Mouse (Mus musculus) lung, adult 2 months (tissue): ENCODE data around the gene Ldlr. TPM values are rescaled to one million over a fixed set of nuclear protein-coding genes. Genes with fewer than 3 reads are reported as not detected.

ENCODE experiments used
- DNase-seq: peaks from one replicate; pipeline ENCODE4 v3.0.0; 2022
- H3K4me1 ChIP-seq: fragments of 200-500 bp; 2 replicates; pipeline ENCODE4 v1.6.1; 2011; ENCODE audit warnings: low read length; ENCODE audit not compliant: control insufficient read depth, insufficient read depth
- H3K4me3 ChIP-seq: fragments of 200-500 bp; replicated peaks from 2 replicates; pipeline ENCODE3; 2011; ENCODE audit warnings: low read depth, mild to moderate bottlenecking, control low read depth, low read length; ENCODE audit errors: extremely low read depth
- CTCF ChIP-seq: fragments of 200-500 bp; IDR thresholded peaks from 2 replicates; pipeline ENCODE4 v1.5.1; 2011; ENCODE audit warnings: mild to moderate bottlenecking, low read length, control low read depth; ENCODE audit not compliant: insufficient read depth
- POLR2A ChIP-seq: fragments of 200-500 bp; IDR thresholded peaks from 2 replicates; pipeline ENCODE4 v1.6.1; 2011; ENCODE audit warnings: low read depth, mild to moderate bottlenecking, control low read depth, low read length, borderline replicate concordance; ENCODE audit errors: extremely low read depth
- WGBS: fragments of 180-500 bp; shearing (Covaris S2); methylation state at CpG from one replicate; pipeline ENCODE4 v1.1.7; 2018; 5-methylcytosine and 5-hydroxymethylcytosine counted together
- polyA plus RNA-seq: library from polyadenylated mRNA; depleted of rRNA; stranded (reverse); fragments of >200 nt; gene quantifications from 2 replicates; pipeline ENCODE4 v1.2.3, GENCODE M21; 2012; rRNA removed

Gene Ldlr
- polyA plus RNA-seq, 1 experiment = 87.2 TPM

DNA sequence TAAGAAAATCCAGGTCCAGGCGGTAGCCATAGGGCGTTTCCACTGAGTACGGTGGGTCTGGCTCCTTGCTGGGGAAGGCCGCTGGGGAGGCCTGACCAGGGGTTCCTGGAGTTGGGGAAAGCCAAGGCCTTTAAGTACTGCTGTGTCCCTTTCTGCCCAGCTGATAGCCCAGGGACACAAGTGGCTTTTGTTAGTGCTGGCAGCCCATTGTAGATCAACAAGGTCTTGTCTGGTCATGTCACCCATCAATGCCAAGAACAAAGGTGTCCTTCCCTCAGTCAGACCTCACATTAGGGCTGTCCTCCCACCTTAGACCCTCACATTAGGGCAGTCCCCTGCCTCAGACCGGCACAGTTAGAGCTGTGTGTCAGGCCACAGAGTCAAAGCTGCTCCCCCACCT lies 72.3 kb downstream of the Ldlr start:
- Histone ChIP-seq H3K4me3 (no peak overlapping the region), H3K4me1 (peaks cover 23% of the 10 kb centered on the region)
- 81% methylated on average over 5 of the region's 5 CpGs for WGBS
- TF ChIP-seq CTCF (no peak), POLR2A (no peak)
- DNase-seq = no peak

- H3K4me3 ChIP-seq = peak overlapping the region; percentile 17
- TF ChIP-seq CTCF = no peak
- no peak for TF ChIP-seq POLR2A
- H3K4me1 ChIP-seq = peaks cover 23% of the 10 kb centered on the region
- no peak for DNase-seq
- WGBS = 17% methylated on average over 3 of the region's 3 CpGs
These were observed 73.0 kb downstream of the Ldlr start for GRCm38 (mm10) chr9:21796259-21796658.

- TF ChIP-seq POLR2A (no peak), CTCF (no peak)
- peaks cover 19% of the 10 kb centered on the region for H3K4me1 ChIP-seq
These were observed 73.6 kb downstream of the Ldlr start for GRCm38 (mm10) chr9:21796919-21797318.

DNA sequence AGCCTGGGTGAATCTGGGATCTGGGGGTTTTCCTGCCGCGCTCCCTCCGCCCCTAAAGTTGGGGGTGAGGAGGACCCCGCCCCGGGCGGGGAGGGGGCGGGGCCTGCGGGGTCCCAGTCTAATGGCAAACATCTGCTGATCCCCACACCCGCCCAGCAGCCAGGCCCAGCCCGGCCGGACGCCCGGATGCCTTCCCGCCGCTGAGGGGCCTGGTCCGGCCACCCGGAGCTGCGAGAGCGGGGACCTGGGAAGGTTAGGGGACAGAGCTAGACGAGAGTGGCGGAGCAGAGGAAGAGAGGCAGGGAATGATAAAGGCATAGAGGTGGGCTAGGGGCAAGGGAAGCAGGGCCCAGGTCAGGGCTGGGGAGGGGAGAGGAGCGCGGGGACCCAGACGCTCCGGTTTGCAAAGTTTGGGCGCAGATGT lies 74.7 kb downstream of the Ldlr start:
- DNase-seq = peak; percentile 73
- Histone ChIP-seq H3K4me3 (peak overlapping the region; percentile 62), H3K4me1 (peaks cover 12% of the 10 kb centered on the region)
- TF ChIP-seq POLR2A (peak; percentile 51; the same call in 1 of the 2 replicates), CTCF (no peak)
- WGBS = 2% methylated on average over 26 of the region's 26 CpGs

More at GRCm38 (mm10) chr9:21796919-21797318, 73.6 kb downstream of the Ldlr start:
- H3K4me3 ChIP-seq = peak overlapping the region; percentile 25
- 35% methylated on average over 3 of the region's 3 CpGs for WGBS
- no peak for DNase-seq

DNA sequence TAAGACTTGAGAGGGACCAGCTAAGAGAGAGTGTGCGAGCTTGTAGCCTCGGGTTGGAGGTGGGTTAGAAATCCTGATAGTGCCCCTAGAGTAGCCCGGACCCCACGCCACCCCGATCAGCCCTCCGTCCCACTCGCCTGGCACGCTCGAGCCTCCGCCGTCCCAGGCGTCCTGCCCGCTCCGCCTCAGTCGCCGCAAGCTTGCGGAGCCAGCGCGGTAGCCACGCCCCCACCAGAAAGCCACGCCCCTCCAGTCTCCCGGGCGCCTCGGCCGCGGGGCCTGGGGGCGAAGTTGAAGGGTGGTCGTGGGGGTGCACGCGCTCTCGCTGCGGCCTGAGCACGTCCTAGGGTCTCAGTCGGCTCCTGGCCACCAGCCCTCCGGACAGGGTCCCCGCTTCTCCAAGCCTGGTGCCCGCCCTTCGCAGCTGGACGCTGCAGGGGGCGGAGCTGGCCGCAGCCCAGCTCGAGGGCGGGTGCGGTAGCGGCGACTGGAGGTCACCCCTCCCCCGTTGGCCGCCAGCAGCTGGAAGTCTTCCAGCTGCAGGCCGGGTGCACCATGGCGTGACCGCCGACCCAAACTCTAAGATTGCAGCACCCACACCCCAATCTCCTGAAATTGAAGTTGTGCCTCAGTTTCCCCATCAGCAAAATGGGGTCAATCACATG lies 75.2 kb downstream of the Ldlr start, which contains the start of gene Kank2:
Gene Kank2, minus strand, starts transcription at position 400 of the 665 bp plus-strand sequence.
- TF ChIP-seq POLR2A (peak; percentile 81; the same call in 1 of the 2 replicates), CTCF (no peak)
- WGBS = 0% methylated on average over 52 of the region's 52 CpGs
- H3K4me1 ChIP-seq = peaks cover 12% of the 10 kb centered on the region
- peak within 1 kb of the TSS; percentile 62 for H3K4me3 ChIP-seq
- DNase-seq = peak; percentile 96

DNA sequence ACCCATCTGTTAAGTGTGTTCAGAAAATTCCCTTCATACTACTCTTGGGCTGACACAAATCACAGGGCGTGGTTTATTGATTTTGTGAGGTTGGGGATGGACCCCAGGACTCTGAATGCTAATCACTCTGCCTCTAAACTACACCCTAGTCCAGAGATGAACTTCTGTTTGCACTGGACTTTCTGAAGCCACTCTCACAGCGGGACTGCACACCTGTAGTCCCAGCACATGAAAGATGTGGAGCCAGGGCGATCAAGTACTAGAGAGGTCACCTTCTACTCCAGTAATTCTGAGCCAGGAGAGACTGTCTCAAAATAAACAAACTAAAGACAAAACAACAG lies 75.7 kb downstream of the Ldlr start:
- Histone ChIP-seq H3K4me3 (no peak overlapping the region), H3K4me1 (peaks cover 12% of the 10 kb centered on the region)
- no peak for TF ChIP-seq CTCF
- TF ChIP-seq POLR2A = no peak
- WGBS = 48% methylated on average over 3 of the region's 3 CpGs
- DNase-seq = no peak

Other genes starting within 250 kb of the Ldlr start
- 26.5 and 28.4 TPM in 2 replicates for gene Tmed1, start 213.2 kb upstream of the Ldlr start, polyA plus RNA-seq
- gene AB124611, start 197.3 kb upstream of the Ldlr start, polyA plus RNA-seq = 7.8 and 11.3 TPM in 2 replicates
- gene Carm1, start 176.6 kb upstream of the Ldlr start, polyA plus RNA-seq = 73.3 and 85.3 TPM in 2 replicates
- 23.6 and 24.3 TPM in 2 replicates for gene Timm29, start 130.8 kb upstream of the Ldlr start, polyA plus RNA-seq
- 47.8 and 58.7 TPM in 2 replicates for gene Yipf2, start 130.7 kb upstream of the Ldlr start, polyA plus RNA-seq
- gene Smarca4, start 107.3 kb upstream of the Ldlr start, polyA plus RNA-seq = 37.7 and 38.6 TPM in 2 replicates
- gene Spc24, start 36.8 kb downstream of the Ldlr start, polyA plus RNA-seq = 2.9 and 3.2 TPM in 2 replicates
- 108 and 127 TPM in 2 replicates for gene Kank2, start 75.3 kb downstream of the Ldlr start, polyA plus RNA-seq
- 7.4 and 8.2 TPM in 2 replicates for gene Angptl8, start 112.0 kb downstream of the Ldlr start, polyA plus RNA-seq
- 262 and 278 TPM in 2 replicates for gene Dock6, start 129.2 kb downstream of the Ldlr start, polyA plus RNA-seq
- gene Rab3d, start 194.7 kb downstream of the Ldlr start, polyA plus RNA-seq = 83.6 and 104 TPM in 2 replicates
- gene Ccdc159, start 204.0 kb downstream of the Ldlr start, polyA plus RNA-seq = 6.3 and 7.6 TPM in 2 replicates
- gene Tmem205, start 204.1 kb downstream of the Ldlr start, polyA plus RNA-seq = 190 and 194 TPM in 2 replicates
- gene Plppr2, start 213.6 kb downstream of the Ldlr start, polyA plus RNA-seq = 15.6 and 19.2 TPM in 2 replicates
- gene Swsap1, start 232.3 kb downstream of the Ldlr start, polyA plus RNA-seq = 10.1 and 10.8 TPM in 2 replicates
- 10.7 and 11.1 TPM in 2 replicates for gene Epor, start 240.0 kb downstream of the Ldlr start, polyA plus RNA-seq